Mouse (Mus musculus): ENCODE measurements at regions not wholly inside any gene's neighbourhood (a gene's known extent, or its start where the extent isn't known, plus 50 kb on each side); places are given as distances from the start of the nearest gene placed in this dataset.

- peak; percentile 42 for DNase-seq (ENCODE audit: extremely low spot score, low read depth, low spot score)
Measured at GRCm38 (mm10) chr13:4662336-4663101, 53.5 kb upstream of the Akr1e1 start.
